16 mouse cellular contexts compared by ENCODE assay signal in the genomic region with DNA sequence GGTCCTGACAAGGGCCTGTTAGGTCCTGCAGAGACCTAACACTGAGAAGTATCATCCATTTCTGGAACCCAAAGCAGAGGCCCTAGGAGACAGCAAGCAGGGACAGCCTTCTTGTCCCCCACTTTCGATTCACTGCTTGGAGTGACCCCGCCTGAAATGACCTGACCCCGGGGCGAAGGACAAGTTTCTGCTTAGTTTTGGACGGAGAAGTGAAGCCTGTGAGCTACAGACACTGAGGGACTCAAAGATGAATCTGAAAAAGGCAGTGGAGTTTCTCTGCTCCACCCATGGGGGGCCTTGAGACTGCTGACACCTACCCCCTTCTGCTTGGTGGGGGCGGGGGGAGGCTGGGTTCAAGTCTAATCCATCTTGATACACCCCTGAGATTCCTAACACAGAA. TPM values are rescaled to one million over a fixed set of nuclear protein-coding genes. Genes with fewer than 3 reads are reported as not detected.
DNase-seq lines count a peak whose midpoint lies in the region; ATAC-seq and TF ChIP-seq lines count a peak whose summit lies in the region.
"Had no signal": no experiment of that assay in that cellular context is flagged by ENCODE, and none has a peak within 500 bp of the region (broad histone marks: within the 10 kb centered on the region; RNA-seq: fewer than 3 reads in every experiment).

No protein-coding gene starts in this region.

- no peak overlapping the region for H3K9ac ChIP-seq in kidney, embryonic 16.5 days (replicated peaks; ENCODE audit: low read length)
- H3K9ac ChIP-seq in heart, postnatal 0 days (replicated peaks; ENCODE audit: low read depth, low read length) = no peak overlapping the region
- no peak overlapping the region for H3K9ac ChIP-seq in stomach, embryonic 15.5 days
- H3K9ac ChIP-seq: forebrain, embryonic 15.5 days; liver, embryonic 12.5 days had no signal

- peak overlapping the region; percentile 79 for H3K27ac ChIP-seq in heart, embryonic 10.5 days
- no peak overlapping the region for H3K27ac ChIP-seq in kidney, embryonic 16.5 days (ENCODE audit: low read length)
- peak overlapping the region; percentile 92 for H3K27ac ChIP-seq in heart, postnatal 0 days (ENCODE audit: low read depth)
- H3K27ac ChIP-seq in stomach, embryonic 15.5 days = peak overlapping the region; percentile 45
- H3K27ac ChIP-seq: forebrain, embryonic 15.5 days; kidney, postnatal 0 days; liver, embryonic 12.5 days; midbrain, embryonic 10.5 days had no signal

- H3K9me3 ChIP-seq in heart, embryonic 10.5 days = no peaks in the 10 kb centered on the region
- peaks cover 6% of the 10 kb centered on the region; the same call in 1 of the 2 replicates for H3K9me3 ChIP-seq in kidney, embryonic 16.5 days (ENCODE audit: low read length)
- H3K9me3 ChIP-seq in heart, postnatal 0 days (replicated peaks; ENCODE audit: control insufficient read depth, low read length) = no peaks in the 10 kb centered on the region
- H3K9me3 ChIP-seq in stomach, embryonic 15.5 days = no peaks in the 10 kb centered on the region
- H3K9me3 ChIP-seq: forebrain, embryonic 15.5 days; liver, embryonic 12.5 days; midbrain, embryonic 10.5 days had no signal

- H3K36me3 ChIP-seq in heart, embryonic 10.5 days = peaks cover 17% of the 10 kb centered on the region
- H3K36me3 ChIP-seq in kidney, embryonic 16.5 days (ENCODE audit: insufficient read depth, low read length) = no peaks in the 10 kb centered on the region
- H3K36me3 ChIP-seq in heart, postnatal 0 days (replicated peaks; ENCODE audit: control insufficient read depth, insufficient read depth, low read length) = 0 out of 2 replicates have a peak, but pooled peaks cover 4% of the 10 kb centered on the region
- no peaks in the 10 kb centered on the region; the same call in 1 of the 2 replicates for H3K36me3 ChIP-seq in stomach, embryonic 15.5 days
- H3K36me3 ChIP-seq: forebrain, embryonic 15.5 days; midbrain, embryonic 10.5 days had no signal

- 0 out of 2 replicates have a peak overlapping the region, but pooled peaks have one; percentile 4 for H3K4me3 ChIP-seq in heart, embryonic 10.5 days
- H3K4me3 ChIP-seq in kidney, embryonic 16.5 days (ENCODE audit: low read length) = no peak overlapping the region
- no peak overlapping the region for H3K4me3 ChIP-seq in heart, postnatal 0 days (ENCODE audit: low read depth, low read length)
- H3K4me3 ChIP-seq in stomach, embryonic 15.5 days (replicated peaks) = no peak overlapping the region
- H3K4me3 ChIP-seq: forebrain, embryonic 15.5 days; liver, embryonic 12.5 days; midbrain, embryonic 10.5 days had no signal

- H3K27me3 ChIP-seq in heart, embryonic 10.5 days (ENCODE audit: insufficient read depth, poor library complexity, severe bottlenecking) = no peaks in the 10 kb centered on the region
- no peaks in the 10 kb centered on the region for H3K27me3 ChIP-seq in kidney, embryonic 16.5 days (ENCODE audit: insufficient read depth, low read length)
- H3K27me3 ChIP-seq in heart, postnatal 0 days (ENCODE audit: control insufficient read depth, insufficient read depth, low read length) = no peaks in the 10 kb centered on the region
- H3K27me3 ChIP-seq in stomach, embryonic 15.5 days (replicated peaks) = no peaks in the 10 kb centered on the region
- H3K27me3 ChIP-seq: forebrain, embryonic 15.5 days; liver, embryonic 12.5 days had no signal

- 72% methylated on average over 6 of the region's 6 CpGs for WGBS in heart, embryonic 10.5 days
- 72% methylated on average over 6 of the region's 6 CpGs for WGBS in kidney, embryonic 16.5 days
- WGBS in heart, postnatal 0 days = 61% methylated on average over 6 of the region's 6 CpGs
- 47% methylated on average over 6 of the region's 6 CpGs for WGBS in stomach, embryonic 15.5 days

- no peak for TF ChIP-seq CTCF in heart, postnatal 0 days (IDR thresholded peaks at IDR 0.05; ENCODE audit: low read depth)

- TF ChIP-seq EP300 in heart, postnatal 0 days (IDR thresholded peaks at IDR 0.05; ENCODE audit: low read depth) = no peak

- DNase-seq in heart, embryonic 10.5 days (ENCODE audit: low spot score) = no peak
- DNase-seq in heart, adult 8-10 months (ENCODE audit: low spot score) = no peak
- DNase-seq in kidney, adult 9 months = peak; percentile 70
- DNase-seq in heart, postnatal 0 days (ENCODE audit: low spot score) = no peak
- no peak for DNase-seq in cerebellum, adult 9-10 months
- DNase-seq: B cell, adult 2 months; cerebellum, postnatal 25 days; layer of hippocampus, postnatal 36 days; lung, postnatal 14 days; thymus, postnatal 14 days had no signal

- peaks cover 83% of the 10 kb centered on the region for H3K4me1 ChIP-seq in heart, embryonic 10.5 days
- peaks cover 49% of the 10 kb centered on the region for H3K4me1 ChIP-seq in kidney, embryonic 16.5 days (ENCODE audit: insufficient read depth, low read length)
- H3K4me1 ChIP-seq in heart, postnatal 0 days (ENCODE audit: control insufficient read depth, insufficient read depth) = peaks cover 63% of the 10 kb centered on the region
- peaks cover 42% of the 10 kb centered on the region for H3K4me1 ChIP-seq in stomach, embryonic 15.5 days

- H3K4me2 ChIP-seq in kidney, embryonic 16.5 days (replicated peaks; ENCODE audit: low read depth, low read length) = no peak overlapping the region
- no peak overlapping the region for H3K4me2 ChIP-seq in heart, postnatal 0 days (ENCODE audit: low read depth, low read length)
- no peak overlapping the region for H3K4me2 ChIP-seq in stomach, embryonic 15.5 days
- H3K4me2 ChIP-seq: forebrain, embryonic 15.5 days; liver, embryonic 12.5 days had no signal

- no peak for ATAC-seq in kidney, embryonic 16.5 days (ENCODE audit: low FRiP score, low TSS enrichment)
- ATAC-seq in heart, postnatal 0 days (ENCODE audit: insufficient read depth, low read depth) = no peak
- no peak for ATAC-seq in stomach, embryonic 15.5 days (ENCODE audit: insufficient read depth, low FRiP score, low read depth)
- ATAC-seq: forebrain, embryonic 15.5 days; liver, embryonic 12.5 days had no signal

RNA-seq across cellular contexts. Expression of gene Slc25a51, which starts 59.9 kb away (rescaled TPM):
- polyA plus RNA-seq in heart, embryonic 10.5 days (2016; fragmentation: Nextera tagmentation; extraction: Ambion mirVana) = 66.2 and 77.3 TPM in 2 replicates
- 100 to 1,000 TPM in 1 of 4 experiments, 10 to 100 TPM in 3; 84.3 to 112 (median 96.3) TPM for total RNA-seq in heart, adult 8-10 months (2022)
- 70.6 and 81.9 TPM in 2 replicates for polyA plus RNA-seq in kidney, embryonic 16.5 days (2015; fragmentation: Nextera tagmentation; extraction: Ambion mirVana)
- 136 and 190 TPM in 2 replicates for total RNA-seq in heart, postnatal 0 days (2014; rRNA removed; ENCODE audit: low replicate concordance)
- 60.9 and 70.1 TPM in 2 replicates for polyA plus RNA-seq in heart, postnatal 0 days (2015; fragmentation: Nextera tagmentation; extraction: Ambion mirVana)
- 60.7 and 68.7 TPM in 2 replicates for polyA plus RNA-seq in stomach, embryonic 15.5 days (2015; fragmentation: Nextera tagmentation; extraction: Ambion mirVana)
